Mouse (Mus musculus): ENCODE measurements around the gene Phf11c. TPM values are rescaled to one million over a fixed set of nuclear protein-coding genes. Genes with fewer than 3 reads are reported as not detected.

The Phf11c gene
- polyA plus RNA-seq (2012; rRNA removed), result 0.60 and 0.78 TPM in 2 replicates
- polyA plus RNA-seq (2014; fragmentation: Nextera tagmentation; extraction: Ambion mirVana), result 0.29 and 0.51 TPM in 2 replicates

- no peaks in the 10 kb centered on the region for H3K9me3 ChIP-seq (ENCODE audit: control insufficient read depth, low read length)
- 71% methylated on average over 3 of the region's 3 CpGs for WGBS (ENCODE audit: insufficient replicate concordance)
- H3K4me1 ChIP-seq (replicated peaks; ENCODE audit: control insufficient read depth in 2 of 2, insufficient read depth in 2 of 2, low read length in 1 of 2), result no peaks in the 10 kb centered on the region
- H3K36me3 ChIP-seq (replicated peaks; ENCODE audit: control insufficient read depth, insufficient read depth, low read depth), result no peaks in the 10 kb centered on the region
- no peak within 1 kb of the TSS for H3K4me3 ChIP-seq (ENCODE audit: insufficient read depth in 1 of 2, low read depth in 2 of 2, low read length in 2 of 2)
- H3K9ac ChIP-seq (replicated peaks), result no peak within 1 kb of the TSS
- no peak within 1 kb of the TSS for H3K4me2 ChIP-seq (ENCODE audit: low read depth)
- no peaks in the 10 kb centered on the region for H3K27me3 ChIP-seq (ENCODE audit: control insufficient read depth, insufficient read depth, low read length)
- DNase-seq (ENCODE audit: low read depth in 3 of 3, low spot score in 3 of 3) (no peak), ATAC-seq (ENCODE audit: insufficient read depth) (no peak)
- no peak within 1 kb of the TSS for H3K27ac ChIP-seq
- no peak for TF ChIP-seq EP300 (IDR thresholded peaks at IDR 0.05; ENCODE audit: low read depth)
- TF ChIP-seq CTCF (IDR thresholded peaks at IDR 0.05; ENCODE audit: low read depth), result no peak
Measured at GRCm38 (mm10) chr14:59395281-59395680, at the start of gene Phf11c. Gene Phf11c (minus strand): TSS chr14:59395381.

GRCm38 (mm10) chr14:59441472-59441805 is 46.3 kb upstream of the Phf11c start:
- H3K36me3 ChIP-seq (replicated peaks; ENCODE audit: control insufficient read depth, insufficient read depth, low read depth), result peaks cover 3% of the 10 kb centered on the region
- H3K27ac ChIP-seq, result peak overlapping the region; percentile 82
- TF ChIP-seq EP300 (IDR thresholded peaks at IDR 0.05; ENCODE audit: low read depth), result no peak
- H3K9me3 ChIP-seq (ENCODE audit: control insufficient read depth, low read length), result no peaks in the 10 kb centered on the region
- 2% methylated on average over 6 of the region's 6 CpGs for WGBS (ENCODE audit: insufficient replicate concordance)
- peak overlapping the region; percentile 95 for H3K9ac ChIP-seq (replicated peaks)
- peak overlapping the region; percentile 92 to 96 for H3K4me3 ChIP-seq (ENCODE audit: insufficient read depth in 1 of 2, low read depth in 2 of 2, low read length in 2 of 2)
- H3K4me1 ChIP-seq (replicated peaks; ENCODE audit: control insufficient read depth in 2 of 2, insufficient read depth in 2 of 2, low read length in 1 of 2), result peaks cover 4 to 7% of the 10 kb centered on the region in 2 experiments
- DNase-seq (ENCODE audit: low read depth in 3 of 3, low spot score in 3 of 3) (peak in 1 of 3 experiments; percentile 29), ATAC-seq (ENCODE audit: insufficient read depth) (no peak)
- no peaks in the 10 kb centered on the region for H3K27me3 ChIP-seq (ENCODE audit: control insufficient read depth, insufficient read depth, low read length)
- H3K4me2 ChIP-seq (ENCODE audit: low read depth), result peak overlapping the region; percentile 85

- TF ChIP-seq EP300 (IDR thresholded peaks at IDR 0.05; ENCODE audit: low read depth) (no peak), CTCF (IDR thresholded peaks at IDR 0.05; ENCODE audit: low read depth) (peak; percentile 57)
- DNase-seq (ENCODE audit: low read depth in 3 of 3, low spot score in 3 of 3), result peak; percentile 90 to 93 (median 90)
- Histone ChIP-seq H3K4me2 (ENCODE audit: low read depth) (peak within 1 kb of the TSS; percentile 85), H3K27me3 (ENCODE audit: control insufficient read depth, insufficient read depth, low read length) (no peaks in the 10 kb centered on the region), H3K27ac (peak within 1 kb of the TSS; percentile 82), H3K9me3 (ENCODE audit: control insufficient read depth, low read length) (no peaks in the 10 kb centered on the region), H3K4me3 (ENCODE audit: insufficient read depth in 1 of 2, low read depth in 2 of 2, low read length in 2 of 2) (peak within 1 kb of the TSS; percentile 92 to 96), H3K4me1 (replicated peaks; ENCODE audit: control insufficient read depth in 2 of 2, insufficient read depth in 2 of 2, low read length in 1 of 2) (peaks cover 4 to 7% of the 10 kb centered on the region in 2 experiments), H3K9ac (replicated peaks) (peak within 1 kb of the TSS; percentile 95), H3K36me3 (replicated peaks; ENCODE audit: control insufficient read depth, insufficient read depth, low read depth) (peaks cover 3% of the 10 kb centered on the region)
- under 1% methylated on average over 66 of the region's 66 CpGs for WGBS (ENCODE audit: insufficient replicate concordance)
- peak; percentile 98 for ATAC-seq (ENCODE audit: insufficient read depth)
Measured at GRCm38 (mm10) chr14:59440558-59441471, 45.6 kb upstream of the Phf11c start, which contains the start of the genes Setdb2 and Cab39l. Gene Setdb2 (minus strand): TSS chr14:59440884. Gene Cab39l (plus strand): TSS chr14:59440972.

GRCm38 (mm10) chr14:59440039-59440438 is 44.9 kb upstream of the Phf11c start:
- 2% methylated on average over 7 of the region's 7 CpGs for WGBS (ENCODE audit: insufficient replicate concordance)
- no peaks in the 10 kb centered on the region for H3K9me3 ChIP-seq (ENCODE audit: control insufficient read depth, low read length)
- H3K9ac ChIP-seq (replicated peaks), result peak overlapping the region; percentile 95
- peak overlapping the region; percentile 79 to 92 for H3K4me3 ChIP-seq (ENCODE audit: insufficient read depth in 1 of 2, low read depth in 2 of 2, low read length in 2 of 2)
- H3K27me3 ChIP-seq (ENCODE audit: control insufficient read depth, insufficient read depth, low read length), result no peaks in the 10 kb centered on the region
- no peak for TF ChIP-seq EP300 (IDR thresholded peaks at IDR 0.05; ENCODE audit: low read depth)
- no peak for TF ChIP-seq CTCF (IDR thresholded peaks at IDR 0.05; ENCODE audit: low read depth)
- peak overlapping the region; percentile 82 for H3K27ac ChIP-seq
- H3K4me2 ChIP-seq (ENCODE audit: low read depth), result peak overlapping the region; percentile 70
- peaks cover 3% of the 10 kb centered on the region for H3K36me3 ChIP-seq (replicated peaks; ENCODE audit: control insufficient read depth, insufficient read depth, low read depth)
- ATAC-seq (ENCODE audit: insufficient read depth), result no peak
- peaks cover 4 to 7% of the 10 kb centered on the region in 2 experiments for H3K4me1 ChIP-seq (replicated peaks; ENCODE audit: control insufficient read depth in 2 of 2, insufficient read depth in 2 of 2, low read length in 1 of 2)
- no peak for DNase-seq (ENCODE audit: low read depth in 3 of 3, low spot score in 3 of 3)

- H3K4me1 ChIP-seq (replicated peaks; ENCODE audit: control insufficient read depth in 2 of 2, insufficient read depth in 2 of 2, low read length in 1 of 2), result peaks cover 4 to 7% of the 10 kb centered on the region in 2 experiments
- H3K27ac ChIP-seq, result no peak overlapping the region
- peaks cover 3% of the 10 kb centered on the region for H3K36me3 ChIP-seq (replicated peaks; ENCODE audit: control insufficient read depth, insufficient read depth, low read depth)
- H3K4me3 ChIP-seq (ENCODE audit: insufficient read depth in 1 of 2, low read depth in 2 of 2, low read length in 2 of 2), result no peak overlapping the region
- ATAC-seq (ENCODE audit: insufficient read depth) (no peak), DNase-seq (ENCODE audit: low read depth in 3 of 3, low spot score in 3 of 3) (no peak)
- no peak overlapping the region for H3K9ac ChIP-seq (replicated peaks)
- WGBS (ENCODE audit: insufficient replicate concordance), result 50% methylated on average over 2 of the region's 2 CpGs
- no peaks in the 10 kb centered on the region for H3K27me3 ChIP-seq (ENCODE audit: control insufficient read depth, insufficient read depth, low read length)
- H3K9me3 ChIP-seq (ENCODE audit: control insufficient read depth, low read length), result no peaks in the 10 kb centered on the region
- TF ChIP-seq EP300 (IDR thresholded peaks at IDR 0.05; ENCODE audit: low read depth), result no peak
- no peak for TF ChIP-seq CTCF (IDR thresholded peaks at IDR 0.05; ENCODE audit: low read depth)
- peak overlapping the region; percentile 70; the same call in 1 of the 2 replicates for H3K4me2 ChIP-seq (ENCODE audit: low read depth)
Measured at GRCm38 (mm10) chr14:59438505-59438904, 43.3 kb upstream of the Phf11c start.
